Mouse (Mus musculus) liver, adult 2 months (tissue): ENCODE measurements around the gene Pyy. TPM values are rescaled to one million over a fixed set of nuclear protein-coding genes. Genes with fewer than 3 reads are reported as not detected.

Experiments used
- DNase-seq: peaks from one replicate; pipeline ENCODE4 v3.0.0-alpha.2; 2011; ENCODE audit warnings: low read depth, low spot score; ENCODE audit errors: extremely low read depth
- H3K27ac ChIP-seq: fragments of 200-500 bp; replicated peaks from 2 replicates; pipeline ENCODE4 v1.5.1; 2012; ENCODE audit warnings: low read depth, mild to moderate bottlenecking, control low read depth, inconsistent platforms, low read length; ENCODE audit not compliant: insufficient read depth
- H3K27me3 ChIP-seq: fragments of 200-500 bp; 2 replicates; pipeline ENCODE4 v1.6.1; 2012; ENCODE audit warnings: mild to moderate bottlenecking, moderate library complexity, low read length, inconsistent platforms; ENCODE audit not compliant: control insufficient read depth, insufficient read depth
- H3K36me3 ChIP-seq: fragments of 200-500 bp; 2 replicates; pipeline ENCODE4 v1.6.1; 2012; ENCODE audit warnings: low read length, inconsistent platforms; ENCODE audit not compliant: control insufficient read depth, insufficient read depth
- H3K4me1 ChIP-seq: fragments of 200-500 bp; 2 replicates; pipeline ENCODE4 v1.6.1; 2011; ENCODE audit warnings: low read length; ENCODE audit not compliant: control insufficient read depth, insufficient read depth
- H3K4me3 ChIP-seq: fragments of 200-500 bp; 2 replicates; pipeline ENCODE4 v1.5.1; 2011; ENCODE audit warnings: low read depth, mild to moderate bottlenecking, control low read depth, low read length, moderate library complexity; ENCODE audit not compliant: insufficient read depth
- H3K79me2 ChIP-seq: fragments of 200-500 bp; 2 replicates; pipeline ENCODE4 v1.6.1; 2012; ENCODE audit warnings: inconsistent platforms, mild to moderate bottlenecking, low read length, moderate library complexity; ENCODE audit not compliant: control insufficient read depth, insufficient read depth
- H3K9ac ChIP-seq: fragments of 200-500 bp; 2 replicates; pipeline ENCODE4 v1.6.1; 2012; ENCODE audit warnings: low read depth, mild to moderate bottlenecking, control low read depth, inconsistent platforms, low read length
- CTCF ChIP-seq: fragments of 200-500 bp; IDR thresholded peaks from 2 replicates; pipeline ENCODE4 v1.5.1; 2011; ENCODE audit warnings: low read depth, low read length, control low read depth
- POLR2A ChIP-seq: fragments of 200-500 bp; IDR thresholded peaks from 2 replicates; pipeline ENCODE4 v1.6.1; 2011; ENCODE audit warnings: low read length, control low read depth; ENCODE audit not compliant: insufficient read depth; ENCODE audit errors: extremely low read depth
- WGBS: fragments of 180-500 bp; shearing (Covaris S2); methylation state at CpG from one replicate; pipeline ENCODE4 v1.1.7; 2018; 5-methylcytosine and 5-hydroxymethylcytosine counted together
- polyA plus RNA-seq: library from polyadenylated mRNA; depleted of rRNA; stranded (reverse); fragments of >200 nt; gene quantifications from 2 replicates; pipeline ENCODE4 v1.2.3, GENCODE M21; 2012
- total RNA-seq: library from RNA; depleted of rRNA; stranded (reverse); fragments of >200 nt; gene quantifications from 2 replicates; pipeline ENCODE4 v1.2.3, GENCODE M21; 2014

Pyy gene
- total and polyA plus RNA-seq, 2 experiments = 0.35 TPM; not detected in 1

DNA sequence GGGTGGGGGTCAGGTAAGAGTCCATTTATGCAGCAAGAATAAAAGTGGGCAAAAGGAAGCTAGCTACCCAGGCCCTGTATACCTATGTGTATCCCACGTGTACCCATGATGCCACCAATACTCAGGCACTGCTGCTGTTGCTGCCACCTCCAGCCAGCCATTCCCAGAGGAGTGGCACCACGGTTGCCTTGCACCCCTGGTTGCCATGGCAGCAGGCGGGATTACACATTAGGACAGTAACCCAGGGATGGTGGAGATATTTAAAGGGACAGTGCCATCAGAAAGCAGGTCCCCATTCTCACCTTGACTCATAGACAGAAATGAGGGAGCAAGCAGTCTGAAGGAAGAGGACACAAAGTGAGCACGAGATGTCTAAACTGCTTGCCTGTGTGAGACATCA lies 24.4 kb downstream of the Pyy start:
- 60% methylated on average over 4 of the region's 4 CpGs for WGBS
- TF ChIP-seq POLR2A (no peak), CTCF (no peak)
- H3K4me1 ChIP-seq = peaks cover 5% of the 10 kb centered on the region

DNA sequence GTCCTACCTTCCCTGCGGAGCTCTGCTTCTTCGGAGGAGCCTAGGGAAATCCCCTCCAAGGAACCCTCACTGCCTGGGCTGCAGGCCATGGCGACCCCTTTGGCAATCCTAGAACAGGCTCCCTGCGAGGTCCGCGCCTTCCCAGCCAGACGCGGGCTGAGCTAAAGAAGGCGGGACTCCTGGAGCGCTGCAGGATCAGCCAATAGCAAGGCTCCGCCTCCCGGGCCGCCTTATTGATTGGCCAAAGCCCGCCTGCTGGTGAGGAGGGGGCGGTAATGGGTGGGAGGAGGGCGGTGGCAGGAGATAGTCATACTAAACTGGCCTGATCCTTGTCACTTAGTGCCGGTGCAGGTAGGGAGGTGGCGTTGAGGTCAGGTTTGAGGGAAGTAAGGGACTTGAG lies 25.3 kb downstream of the Pyy start:
- H3K27me3 ChIP-seq = no peaks in the 10 kb centered on the region
- no peak overlapping the region for H3K4me3 ChIP-seq
- no peak for TF ChIP-seq POLR2A
- no peak for TF ChIP-seq CTCF
- no peaks in the 10 kb centered on the region for H3K79me2 ChIP-seq
- DNase-seq = peak; percentile 11
- no peaks in the 10 kb centered on the region for H3K36me3 ChIP-seq
- H3K4me1 ChIP-seq = peaks cover 2% of the 10 kb centered on the region; the same call in 1 of the 2 replicates
- H3K9ac ChIP-seq = no peak overlapping the region
- 3% methylated on average over 18 of the region's 18 CpGs for WGBS
- H3K27ac ChIP-seq = no peak overlapping the region

More for the DNA sequence above, 24.4 kb downstream of the Pyy start:
- Histone ChIP-seq H3K27me3 (no peaks in the 10 kb centered on the region), H3K4me3 (no peak overlapping the region), H3K27ac (no peak overlapping the region), H3K36me3 (no peaks in the 10 kb centered on the region), H3K79me2 (no peaks in the 10 kb centered on the region), H3K9ac (no peak overlapping the region)
- DNase-seq = peak; percentile 10

DNA sequence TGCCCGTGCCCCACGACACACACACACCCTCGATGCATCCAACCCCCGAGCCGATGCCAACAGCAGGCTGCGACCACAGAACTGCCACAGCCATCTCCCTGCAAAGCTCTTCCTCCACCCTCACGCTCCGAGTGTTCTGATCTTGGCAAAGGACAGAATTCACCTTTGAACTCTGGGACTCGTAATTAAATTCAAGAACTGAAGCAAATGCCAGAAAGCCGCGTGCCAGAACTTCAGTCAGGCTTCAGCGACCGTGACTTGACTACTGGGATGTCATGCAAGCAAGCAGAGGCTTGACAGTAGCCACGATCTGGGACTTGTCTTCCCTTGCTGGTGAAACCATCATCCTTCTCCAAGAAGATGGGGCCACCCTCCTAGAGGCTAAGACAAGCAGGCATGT lies 33.9 kb downstream of the Pyy start:
- Histone ChIP-seq H3K36me3 (no peaks in the 10 kb centered on the region), H3K9ac (no peak overlapping the region), H3K79me2 (no peaks in the 10 kb centered on the region), H3K4me3 (no peak overlapping the region), H3K27me3 (no peaks in the 10 kb centered on the region), H3K4me1 (no peaks in the 10 kb centered on the region), H3K27ac (no peak overlapping the region)
- 59% methylated on average over 14 of the region's 14 CpGs for WGBS
- peak; percentile 40 for DNase-seq
- no peak for TF ChIP-seq CTCF
- no peak for TF ChIP-seq POLR2A

GRCm38 (mm10) chr11:102072729-102073128 lies 34.9 kb downstream of the Pyy start:
- no peak for DNase-seq
- no peaks in the 10 kb centered on the region for H3K4me1 ChIP-seq
- no peaks in the 10 kb centered on the region for H3K79me2 ChIP-seq
- H3K27me3 ChIP-seq = no peaks in the 10 kb centered on the region
- H3K36me3 ChIP-seq = no peaks in the 10 kb centered on the region
- H3K9ac ChIP-seq = no peak overlapping the region
- no peak overlapping the region for H3K4me3 ChIP-seq
- no peak overlapping the region for H3K27ac ChIP-seq
- WGBS = 85% methylated on average over 5 of the region's 5 CpGs
- TF ChIP-seq POLR2A (no peak), CTCF (no peak)

DNA sequence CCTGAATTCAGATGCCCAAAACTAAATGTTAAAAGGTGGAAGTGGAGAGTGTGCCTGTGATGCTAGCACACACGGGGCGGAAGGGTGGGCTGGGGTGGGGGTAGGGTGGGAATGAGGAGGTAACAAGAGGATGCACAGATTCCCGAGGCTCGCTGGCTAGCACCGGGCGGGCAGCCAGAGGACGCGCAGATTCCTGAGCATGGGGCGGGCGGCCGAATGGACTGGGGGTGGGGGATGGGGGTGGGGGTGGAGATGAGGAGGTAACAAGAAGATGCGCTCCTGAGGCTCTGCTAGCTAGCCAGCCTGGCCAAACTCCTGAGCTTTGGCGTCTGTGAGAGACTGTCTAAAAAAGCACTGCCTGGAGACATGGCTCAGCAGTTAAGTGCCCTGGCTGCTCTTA lies 37.2 kb downstream of the Pyy start:
- DNase-seq = no peak
- no peak overlapping the region for H3K27ac ChIP-seq
- no peaks in the 10 kb centered on the region for H3K27me3 ChIP-seq
- no peaks in the 10 kb centered on the region for H3K36me3 ChIP-seq
- no peak overlapping the region for H3K9ac ChIP-seq
- 25% methylated on average over 13 of the region's 13 CpGs for WGBS
- H3K79me2 ChIP-seq = no peaks in the 10 kb centered on the region
- H3K4me3 ChIP-seq = no peak overlapping the region
- no peak for TF ChIP-seq CTCF
- no peak for TF ChIP-seq POLR2A
- no peaks in the 10 kb centered on the region for H3K4me1 ChIP-seq

GRCm38 (mm10) chr11:102069633-102070032 lies 38.0 kb downstream of the Pyy start:
- Histone ChIP-seq H3K79me2 (no peaks in the 10 kb centered on the region), H3K4me3 (no peak overlapping the region), H3K27ac (no peak overlapping the region), H3K36me3 (no peaks in the 10 kb centered on the region), H3K27me3 (no peaks in the 10 kb centered on the region), H3K9ac (no peak overlapping the region), H3K4me1 (no peaks in the 10 kb centered on the region)
- DNase-seq = no peak
- WGBS = 82% methylated on average over 11 of the region's 11 CpGs
- TF ChIP-seq CTCF (no peak), POLR2A (no peak)
